Mouse (Mus musculus) megakaryocyte, adult 5-6 weeks (primary cell): ENCODE data around the gene Map1b. TPM values are rescaled to one million over a fixed set of nuclear protein-coding genes. Genes with fewer than 3 reads are reported as not detected.

Source experiments
- ATAC-seq: 2 replicates; pipeline ENCODE4 v1.8.0; 2016; ENCODE audit warnings: mild to moderate bottlenecking, inconsistent platforms; ENCODE audit not compliant: poor library complexity, severe bottlenecking
- total RNA-seq, 2 experiments: library from RNA; stranded (forward) in 1 of 2; stranded (reverse) in 1 of 2; fragments of 153-499, 151-499 nt in 1 of 2; fragments of 221-1000, 200-1000 nt in 1 of 2; gene quantifications; 2 replicates each; pipeline versions ENCODE4 v1.2.3 to v1.2.4; 2015 to 2017

The Map1b gene
- total RNA-seq, 2 experiments from 2014 or later: 0.07 to 0.11 TPM

DNA sequence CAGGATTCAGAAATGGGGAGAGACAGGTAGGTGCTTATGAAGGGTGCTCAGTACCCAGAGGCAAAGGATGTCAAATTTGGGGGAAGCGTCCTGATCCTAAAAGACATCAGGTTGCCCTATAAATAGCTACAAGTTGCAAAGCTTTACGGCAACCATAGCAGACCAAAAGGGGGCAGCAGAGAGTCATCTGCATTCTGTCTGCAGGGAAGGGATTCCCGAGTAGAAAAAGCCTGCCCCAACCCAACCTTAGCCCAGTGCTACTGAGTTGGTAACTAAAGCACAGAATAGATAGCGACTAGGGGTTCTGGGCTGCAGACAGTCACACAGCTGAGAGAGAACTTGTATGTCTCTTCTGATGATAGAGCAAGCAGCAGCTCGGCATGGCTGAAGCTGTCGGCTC lies 140.8 kb downstream of the Map1b start:
- peak; percentile 82 for ATAC-seq

DNA sequence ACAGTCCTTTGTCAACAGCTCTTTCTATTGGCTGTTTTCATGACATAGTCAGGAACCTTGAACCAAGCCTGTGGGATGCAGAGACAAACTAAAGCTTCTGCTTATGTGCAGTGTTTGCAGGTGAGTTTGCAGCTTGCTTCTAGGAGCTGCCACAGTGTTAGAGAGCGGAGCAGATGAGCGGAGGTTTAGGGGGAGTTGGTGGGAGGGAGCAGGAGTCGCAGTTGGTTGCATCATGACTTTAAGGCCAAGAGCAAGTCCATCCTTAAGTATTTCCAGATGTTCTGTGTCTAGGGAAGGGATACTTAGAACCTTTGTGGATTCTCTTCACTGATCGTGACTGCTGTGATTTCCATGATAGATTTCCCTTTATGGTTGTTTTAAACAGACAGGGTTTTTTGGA lies 142.1 kb downstream of the Map1b start:
- ATAC-seq: no peak

DNA sequence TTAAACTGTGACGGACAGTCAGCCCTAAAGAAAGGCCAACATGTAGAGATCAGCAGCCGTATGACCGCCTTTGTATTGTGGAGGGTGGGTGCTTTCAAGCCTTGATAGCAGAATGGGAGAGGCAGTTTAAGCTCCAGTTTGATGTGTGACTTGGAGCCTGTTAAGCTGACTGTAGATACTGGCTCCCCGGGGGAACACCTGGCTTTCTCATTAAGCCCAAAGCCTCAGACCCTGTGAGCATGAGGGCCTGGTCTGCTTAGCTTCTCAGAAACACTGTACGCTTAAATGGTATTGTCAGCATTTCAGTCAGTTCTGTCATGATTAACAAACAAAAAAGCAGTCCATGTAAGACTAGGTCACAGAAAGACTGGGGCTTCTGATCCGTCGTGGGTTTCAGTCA lies 142.7 kb downstream of the Map1b start:
- ATAC-seq: no peak

Other genes starting within 250 kb of the Map1b start
- gene Ptcd2, start 171.8 kb downstream of the Map1b start, total RNA-seq (2015): 36.4 and 46.1 TPM in 2 replicates
- 52.1 and 53.7 TPM in 2 replicates for gene Ptcd2, start 171.8 kb downstream of the Map1b start, total RNA-seq (2017)
- gene Mrps27, start 171.8 kb downstream of the Map1b start, total RNA-seq (2015): 7.9 and 8.6 TPM in 2 replicates
- gene Mrps27, start 171.8 kb downstream of the Map1b start, total RNA-seq (2017): 6.2 and 11.4 TPM in 2 replicates